Mouse (Mus musculus) 416B (cell line): ENCODE measurements around the gene Rabggtb.

Experiments
- DNase-seq: peaks from one replicate; pipeline ENCODE4 v3.0.0; 2011; ENCODE audit warnings: low read depth

Gene Rabggtb

DNA sequence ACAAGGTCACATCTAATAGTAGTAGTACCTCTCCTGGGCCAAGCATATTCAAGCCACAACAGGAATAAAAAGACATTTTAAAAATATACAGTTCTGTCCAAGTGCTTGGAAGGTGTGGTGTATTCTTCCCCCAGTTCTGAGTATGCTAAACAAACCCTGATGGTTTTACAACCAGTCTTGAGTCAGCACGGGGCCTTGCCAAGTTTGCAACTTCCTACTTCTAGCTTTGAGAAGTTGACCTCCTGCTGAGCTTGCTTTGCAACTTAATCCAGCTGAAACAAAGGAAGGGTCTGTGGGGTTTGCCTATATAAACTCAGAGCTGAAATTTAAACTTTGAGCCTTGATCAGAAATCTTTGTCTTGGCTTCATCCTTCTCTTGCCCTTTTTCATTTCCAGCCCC is 4.4 kb upstream of the Rabggtb start:
- DNase-seq, result peak; percentile 36

DNA sequence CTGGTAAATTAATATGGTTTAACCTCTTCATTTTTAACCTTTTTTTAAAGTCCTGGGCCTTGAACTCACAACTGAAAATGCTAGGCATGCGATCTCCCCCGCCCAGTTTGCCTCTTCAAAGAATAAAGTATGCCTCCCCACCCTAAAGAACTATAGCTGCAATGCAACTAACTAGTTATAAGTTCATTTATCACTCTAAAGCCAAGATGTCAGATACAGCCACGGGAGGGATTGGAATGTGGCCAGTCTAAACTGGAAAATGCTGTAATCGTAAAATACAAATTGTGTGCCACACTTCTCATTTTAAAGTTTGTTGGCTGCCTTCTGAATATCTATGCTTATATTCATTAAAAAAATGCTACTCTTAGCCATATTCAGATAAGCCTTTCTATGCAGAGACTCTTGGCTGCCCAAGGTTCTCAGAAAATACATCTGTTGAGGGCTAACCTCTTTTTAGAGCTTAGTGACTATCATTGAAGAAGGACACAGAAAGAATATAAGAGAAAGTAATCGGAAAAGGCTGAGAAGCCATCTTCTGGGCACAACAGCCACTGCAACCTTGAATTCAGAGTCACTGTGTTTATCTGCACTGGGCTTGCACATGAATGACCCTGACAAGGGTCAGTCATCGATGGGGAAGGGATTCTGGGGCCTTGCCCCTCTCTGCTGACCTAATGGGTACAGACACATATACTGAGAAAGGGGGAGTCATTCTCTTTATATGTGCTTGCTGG is 868 bp upstream of the Rabggtb start:
- DNase-seq, result peak; percentile 46

- peak; percentile 26 for DNase-seq
These were observed 848 bp downstream of the Rabggtb start for GRCm38 (mm10) chr3:153911882-153912440.

DNA sequence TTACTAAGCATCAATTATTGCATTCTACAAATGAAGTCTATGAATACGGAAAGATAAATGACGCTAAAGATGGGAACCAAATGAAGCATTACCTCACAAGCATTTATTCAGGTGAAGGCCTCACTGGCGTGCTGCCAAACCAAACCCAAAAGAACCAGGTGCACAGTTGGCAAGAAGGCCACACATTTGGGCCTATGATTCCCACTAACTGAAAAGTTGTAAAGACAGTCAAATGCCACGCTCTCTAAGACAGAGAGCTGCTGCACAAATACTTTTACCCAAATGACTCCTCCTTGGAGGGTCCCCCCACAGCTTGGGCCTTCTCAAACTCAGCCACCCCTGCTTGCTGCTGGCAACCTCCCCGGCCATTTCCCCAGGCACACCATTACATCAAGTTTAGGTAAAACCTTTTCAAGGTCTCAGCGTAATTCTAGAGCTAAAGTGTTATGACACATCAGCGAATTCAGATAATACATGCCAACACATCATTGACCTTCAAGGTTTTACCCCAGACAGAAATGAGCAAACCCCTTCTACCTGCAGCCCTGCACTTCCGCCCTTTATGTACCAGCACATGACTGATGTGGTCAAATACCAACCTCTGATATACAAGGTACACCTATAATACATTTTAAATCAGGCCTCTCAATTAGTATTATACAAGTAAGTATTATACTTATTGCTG is 1.5 kb downstream of the Rabggtb start:
- DNase-seq, result peak; percentile 33

GRCm38 (mm10) chr3:153910489-153910888 is 2.3 kb downstream of the Rabggtb start:
- peak; percentile 12 for DNase-seq

DNA sequence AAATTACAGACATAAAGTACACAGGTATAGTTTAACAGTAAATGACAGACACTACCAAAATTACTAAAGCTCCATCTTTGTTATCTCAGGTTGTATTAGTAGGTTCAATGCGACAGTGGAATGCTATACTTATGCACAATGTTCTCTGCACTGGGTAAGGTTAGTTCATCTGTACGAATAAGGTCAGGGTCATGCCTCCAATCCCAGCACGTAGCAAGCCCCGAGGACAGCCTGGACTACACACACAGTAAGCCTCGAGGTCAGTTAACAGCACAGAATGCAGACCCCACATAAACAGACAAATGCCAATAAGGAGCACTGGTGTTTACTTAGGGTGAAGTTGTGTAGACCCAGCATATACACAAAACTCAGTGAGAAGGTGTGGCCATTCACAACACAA is 3.9 kb downstream of the Rabggtb start:
- no peak for DNase-seq

GRCm38 (mm10) chr3:153906136-153906871 is 6.5 kb downstream of the Rabggtb start, which contains the start of gene Msh4:
Gene Msh4 (minus strand): TSS chr3:153906138.
- DNase-seq, result no peak

GRCm38 (mm10) chr3:153905251-153906135 is 7.3 kb downstream of the Rabggtb start:
- no peak for DNase-seq

GRCm38 (mm10) chr3:153904586-153904985 is 8.2 kb downstream of the Rabggtb start:
- DNase-seq, result peak; percentile 77

DNA sequence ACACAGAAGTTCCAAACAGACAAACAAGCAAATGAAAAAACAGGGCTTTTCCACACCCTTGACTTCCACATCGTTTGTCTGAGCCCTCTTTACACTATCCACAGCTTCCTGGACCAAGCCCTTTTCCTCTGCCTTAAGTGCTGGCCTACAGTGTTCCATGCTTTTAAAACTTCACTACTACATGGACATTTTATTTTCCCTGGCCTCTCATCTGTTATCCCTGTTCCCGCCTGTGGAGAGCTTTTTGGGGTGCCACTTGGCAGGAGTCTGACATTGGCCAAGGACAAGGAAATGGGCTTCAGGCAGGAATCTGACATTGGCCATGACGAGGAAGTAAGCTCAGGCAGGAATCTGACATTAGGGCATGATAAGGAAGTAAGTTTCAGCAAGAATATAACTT is 10.2 kb downstream of the Rabggtb start:
- no peak for DNase-seq

GRCm38 (mm10) chr3:153901904-153902303 is 10.9 kb downstream of the Rabggtb start:
- no peak for DNase-seq

DNA sequence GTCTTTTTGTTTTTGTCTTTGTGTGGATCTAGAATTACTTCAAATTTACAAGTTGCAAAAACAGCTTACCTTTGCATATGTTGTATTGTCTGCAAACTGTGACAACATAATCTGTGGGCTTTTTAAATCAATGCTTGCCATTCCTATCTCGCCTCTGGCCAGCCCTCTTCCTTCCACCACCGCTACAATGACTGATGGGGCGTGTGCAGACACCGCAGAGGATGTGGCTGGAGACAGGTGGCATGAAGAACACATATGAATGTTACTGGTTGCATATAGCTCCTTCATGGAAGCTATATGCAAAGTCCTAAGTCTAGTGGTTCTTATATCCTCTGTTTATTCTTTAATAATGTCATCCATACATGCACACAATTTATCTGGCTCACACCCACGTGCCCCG is 15.6 kb downstream of the Rabggtb start:
- DNase-seq, result peak; percentile 69

- peak; percentile 68 for DNase-seq
These were observed 17.4 kb downstream of the Rabggtb start for GRCm38 (mm10) chr3:153895454-153895853.

DNA sequence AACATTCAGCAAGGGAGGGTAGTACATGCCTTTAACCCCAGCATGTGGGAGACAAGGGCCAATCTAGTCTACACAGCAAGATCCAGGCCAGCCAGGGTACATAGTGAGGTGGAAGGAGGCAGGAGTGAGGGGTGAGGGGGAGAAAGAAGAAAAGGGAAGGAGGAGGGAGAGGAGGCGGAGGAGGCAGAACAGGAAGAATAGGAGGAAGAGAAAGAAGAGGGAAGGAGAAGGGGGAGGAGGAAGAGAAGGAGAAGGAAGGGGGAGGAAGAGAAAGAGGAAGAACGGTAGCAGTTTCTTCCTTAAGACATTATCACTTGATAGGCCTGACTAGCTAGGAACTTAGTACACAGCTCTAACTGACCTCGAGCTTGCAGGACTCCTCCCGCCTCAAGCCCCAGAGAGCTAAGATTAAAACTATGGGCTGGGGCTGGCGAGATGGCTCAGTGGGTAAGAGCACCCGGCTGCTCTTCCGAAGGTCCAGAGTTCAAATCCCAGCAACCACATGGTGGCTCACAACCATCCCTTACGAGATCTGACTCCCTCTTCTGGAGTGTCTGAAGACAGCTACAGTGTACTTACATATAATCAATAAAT is 23.5 kb downstream of the Rabggtb start:
- no peak for DNase-seq

GRCm38 (mm10) chr3:153888141-153888540 is 24.7 kb downstream of the Rabggtb start:
- DNase-seq, result no peak

GRCm38 (mm10) chr3:153886296-153886695 is 26.5 kb downstream of the Rabggtb start:
- DNase-seq, result peak; percentile 46

- no peak for DNase-seq
These were observed 41.4 kb downstream of the Rabggtb start for GRCm38 (mm10) chr3:153871396-153871795.

- DNase-seq, result no peak
These were observed 45.4 kb downstream of the Rabggtb start for GRCm38 (mm10) chr3:153867149-153868136.

- peak; percentile 42 for DNase-seq
These were observed 48.0 kb downstream of the Rabggtb start for GRCm38 (mm10) chr3:153864636-153865429.
